Mouse (Mus musculus): Measurements from ENCODE around the gene Cacng8.

Gene Cacng8

GRCm38 (mm10) chr7:3390413-3391080 lies at the start of gene Cacng8:
Gene Cacng8 (plus strand): TSS chr7:3390683.
- DNase-seq (ENCODE audit: low read depth, low spot score): no peak

- no peak for DNase-seq (ENCODE audit: low read depth, low spot score)
These were observed 46.6 kb upstream of the Cacng8 start for GRCm38 (mm10) chr7:3343861-3344260.

GRCm38 (mm10) chr7:3345301-3345700 lies 45.2 kb upstream of the Cacng8 start:
- DNase-seq (ENCODE audit: low read depth, low spot score): no peak

GRCm38 (mm10) chr7:3347366-3348287 lies 42.9 kb upstream of the Cacng8 start:
- no peak for DNase-seq (ENCODE audit: low read depth, low spot score)

- no peak for DNase-seq (ENCODE audit: low read depth, low spot score)
These were observed 42.2 kb upstream of the Cacng8 start for GRCm38 (mm10) chr7:3348326-3348725.

GRCm38 (mm10) chr7:3349775-3350174 lies 40.7 kb upstream of the Cacng8 start:
- DNase-seq (ENCODE audit: low read depth, low spot score): no peak

GRCm38 (mm10) chr7:3351536-3351935 lies 38.9 kb upstream of the Cacng8 start:
- DNase-seq (ENCODE audit: low read depth, low spot score): no peak

- no peak for DNase-seq (ENCODE audit: low read depth, low spot score)
These were observed 35.6 kb upstream of the Cacng8 start for GRCm38 (mm10) chr7:3354850-3355249.

GRCm38 (mm10) chr7:3360678-3361077 lies 29.8 kb upstream of the Cacng8 start:
- no peak for DNase-seq (ENCODE audit: low read depth, low spot score)

GRCm38 (mm10) chr7:3365547-3366279 lies 24.8 kb upstream of the Cacng8 start:
- DNase-seq (ENCODE audit: low read depth, low spot score): no peak

GRCm38 (mm10) chr7:3366705-3367516 lies 23.6 kb upstream of the Cacng8 start:
- no peak for DNase-seq (ENCODE audit: low read depth, low spot score)

- no peak for DNase-seq (ENCODE audit: low read depth, low spot score)
These were observed 22.9 kb upstream of the Cacng8 start for GRCm38 (mm10) chr7:3367569-3367968.

GRCm38 (mm10) chr7:3368311-3368710 lies 22.2 kb upstream of the Cacng8 start:
- no peak for DNase-seq (ENCODE audit: low read depth, low spot score)

GRCm38 (mm10) chr7:3369189-3369588 lies 21.3 kb upstream of the Cacng8 start:
- DNase-seq (ENCODE audit: low read depth, low spot score): no peak

GRCm38 (mm10) chr7:3370407-3370806 lies 20.1 kb upstream of the Cacng8 start:
- no peak for DNase-seq (ENCODE audit: low read depth, low spot score)

- DNase-seq (ENCODE audit: low read depth, low spot score): no peak
These were observed 18.1 kb upstream of the Cacng8 start for GRCm38 (mm10) chr7:3372376-3372775.

GRCm38 (mm10) chr7:3373754-3374153 lies 16.7 kb upstream of the Cacng8 start:
- DNase-seq (ENCODE audit: low read depth, low spot score): no peak

GRCm38 (mm10) chr7:3376831-3377230 lies 13.7 kb upstream of the Cacng8 start:
- no peak for DNase-seq (ENCODE audit: low read depth, low spot score)

GRCm38 (mm10) chr7:3382123-3382522 lies 8.4 kb upstream of the Cacng8 start:
- DNase-seq (ENCODE audit: low read depth, low spot score): no peak

GRCm38 (mm10) chr7:3384807-3385319 lies 5.6 kb upstream of the Cacng8 start:
- DNase-seq (ENCODE audit: low read depth, low spot score): no peak
